Mouse (Mus musculus): Measurements from ENCODE around the gene Rbm42. TPM values are rescaled to one million over a fixed set of nuclear protein-coding genes. Genes with fewer than 3 reads are reported as not detected.
A peak's percentile ranks its signal among the peaks of the same experiment; 100 is the strongest.

Gene Rbm42
- polyA plus RNA-seq, 1 experiment from 2014 or later, result 145 TPM

DNA sequence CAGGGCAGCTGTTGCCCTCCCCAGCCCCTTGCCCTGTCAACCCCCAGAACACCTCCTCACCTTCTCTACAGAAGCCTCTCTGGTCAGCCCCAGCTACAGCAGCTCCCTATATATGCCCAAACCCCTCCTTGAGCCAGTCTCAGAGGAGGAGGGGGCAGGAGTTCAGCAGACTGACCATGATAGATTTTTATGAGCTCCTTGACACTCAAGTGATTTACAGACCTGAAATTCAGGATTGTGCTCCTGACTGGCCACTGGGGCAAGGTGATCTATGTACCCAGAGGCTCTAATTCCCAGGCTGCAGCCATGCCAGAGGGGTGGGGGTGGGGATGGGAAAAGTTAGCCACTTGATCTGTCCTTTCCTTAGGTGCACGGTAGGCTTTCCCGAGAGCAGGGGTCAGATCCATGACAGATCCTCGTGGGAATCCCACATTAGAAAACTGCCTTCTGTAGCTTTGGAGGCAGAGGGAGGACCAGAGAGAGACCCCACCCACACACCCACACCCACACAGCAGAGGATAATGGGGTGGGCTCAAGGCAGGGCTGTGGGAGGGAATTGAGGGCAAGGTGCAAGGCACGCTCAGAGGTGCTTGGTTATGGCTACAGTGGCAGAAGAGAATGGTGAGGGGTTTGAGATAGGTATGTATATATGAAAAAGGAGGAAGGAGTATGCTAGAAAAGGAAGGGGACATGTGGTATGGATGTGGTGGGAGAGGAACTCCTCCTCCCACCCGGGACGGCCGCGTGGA lies 37.3 kb downstream of the Rbm42 start, which contains the start of gene Upk1a:
Gene Upk1a (minus strand): TSS at position 194 of the 749 bp plus-strand sequence.
- H3K9me3 ChIP-seq (replicated peaks), result no peaks in the 10 kb centered on the region
- no peak for DNase-seq (ENCODE audit: low spot score)
- H3K27ac ChIP-seq (replicated peaks), result no peak within 1 kb of the TSS
- 0 out of 2 replicates have a peak, but pooled peaks cover 8% of the 10 kb centered on the region for H3K4me1 ChIP-seq
- 79% methylated on average over 8 of the region's 8 CpGs for WGBS
- no peaks in the 10 kb centered on the region for H3K27me3 ChIP-seq (ENCODE audit: low read depth, poor library complexity, severe bottlenecking)
- peaks cover 30% of the 10 kb centered on the region for H3K36me3 ChIP-seq
- no peak within 1 kb of the TSS for H3K4me3 ChIP-seq

DNA sequence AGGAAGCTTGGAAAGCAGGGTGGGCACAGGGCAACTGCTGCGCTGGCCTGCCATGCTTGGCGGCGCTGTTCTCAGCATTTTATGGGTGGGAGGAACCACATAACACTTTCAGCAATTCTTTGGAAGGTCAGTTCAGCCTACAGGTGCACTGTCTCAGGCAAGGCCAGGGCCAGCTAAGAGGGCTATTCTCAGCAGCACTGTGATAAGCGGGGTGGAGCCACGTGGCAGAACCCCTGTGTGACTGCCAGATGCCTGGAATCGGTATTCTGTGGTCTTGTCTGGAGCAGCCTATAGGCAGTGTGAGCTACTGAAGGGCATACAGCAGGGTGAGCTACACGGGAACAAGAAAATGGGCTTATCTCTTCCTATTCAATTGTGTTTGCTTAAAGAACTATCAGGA lies 40.1 kb downstream of the Rbm42 start:
- H3K4me1 ChIP-seq, result 0 out of 2 replicates have a peak, but pooled peaks cover 8% of the 10 kb centered on the region
- H3K27ac ChIP-seq (replicated peaks), result no peak overlapping the region
- WGBS, result 72% methylated on average over 7 of the region's 7 CpGs

DNA sequence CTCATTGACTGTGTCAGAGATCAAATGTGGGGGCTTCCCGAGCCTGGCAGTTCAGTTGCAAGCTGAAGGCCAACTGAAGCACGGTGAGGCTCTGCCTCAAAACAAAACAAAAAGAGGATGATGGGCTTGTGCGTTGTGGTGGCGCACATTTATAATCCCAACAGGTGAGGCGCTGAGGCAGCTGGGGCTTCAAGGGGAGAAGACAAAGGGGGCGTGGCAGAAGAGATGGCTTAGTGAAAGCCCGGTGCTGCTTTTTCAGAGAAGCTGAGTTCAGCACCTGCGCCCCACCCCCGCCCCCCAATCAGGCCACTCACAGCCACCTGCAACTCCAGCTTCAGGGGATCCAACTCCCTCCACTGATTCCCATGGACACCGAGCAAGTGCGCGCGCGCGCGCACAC lies 41.6 kb downstream of the Rbm42 start:
- no peak for DNase-seq (ENCODE audit: low spot score)
- no peaks in the 10 kb centered on the region for H3K36me3 ChIP-seq
- no peak overlapping the region for H3K4me3 ChIP-seq
- H3K9me3 ChIP-seq (replicated peaks), result no peaks in the 10 kb centered on the region
- H3K27ac ChIP-seq (replicated peaks), result no peak overlapping the region
- H3K27me3 ChIP-seq (ENCODE audit: low read depth, poor library complexity, severe bottlenecking), result no peaks in the 10 kb centered on the region
- 52% methylated on average over 14 of the region's 16 CpGs for WGBS
- 0 out of 2 replicates have a peak, but pooled peaks cover 8% of the 10 kb centered on the region for H3K4me1 ChIP-seq

More for the DNA sequence above, 40.1 kb downstream of the Rbm42 start:
- Histone ChIP-seq H3K9me3 (replicated peaks) (no peaks in the 10 kb centered on the region), H3K27me3 (ENCODE audit: low read depth, poor library complexity, severe bottlenecking) (no peaks in the 10 kb centered on the region), H3K4me3 (no peak overlapping the region), H3K36me3 (peaks cover 2% of the 10 kb centered on the region)
- DNase-seq (ENCODE audit: low spot score), result no peak

DNA sequence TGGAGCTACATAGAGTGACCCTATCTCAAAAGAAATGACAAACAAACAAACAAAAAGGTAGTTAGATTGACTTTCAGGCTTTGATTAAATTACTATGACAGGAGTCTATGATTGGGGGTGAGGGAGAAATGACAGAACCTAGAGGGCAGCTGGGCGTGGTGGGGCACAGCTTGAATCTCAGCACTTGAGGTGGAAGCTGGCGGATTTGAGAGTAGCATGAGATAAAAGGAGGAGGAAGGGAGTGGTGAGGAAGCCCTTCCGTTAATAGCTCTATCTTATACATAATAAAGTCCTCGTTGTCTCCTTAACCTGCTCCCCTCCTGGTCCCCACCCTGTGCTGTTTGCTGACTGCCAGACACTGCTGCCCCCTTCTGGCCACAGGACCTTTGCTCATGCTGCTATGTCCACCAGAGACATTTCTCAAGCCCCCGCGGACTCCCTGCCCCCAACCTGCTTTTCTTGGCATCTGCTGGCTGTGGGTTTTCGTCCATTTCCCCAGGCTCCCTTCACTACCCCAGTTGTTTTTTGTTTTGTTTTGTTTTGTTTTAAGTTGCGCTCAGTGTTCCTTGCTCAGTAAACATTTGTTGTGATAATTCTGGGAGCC lies 42.3 kb downstream of the Rbm42 start:
- no peaks in the 10 kb centered on the region for H3K9me3 ChIP-seq (replicated peaks)
- no peaks in the 10 kb centered on the region for H3K36me3 ChIP-seq
- H3K4me1 ChIP-seq, result 0 out of 2 replicates have a peak, but pooled peaks cover 8% of the 10 kb centered on the region
- WGBS, result 31% methylated on average over 8 of the region's 8 CpGs
- peak; percentile 69 for DNase-seq (ENCODE audit: low spot score)
- no peak overlapping the region for H3K27ac ChIP-seq (replicated peaks)
- H3K27me3 ChIP-seq (ENCODE audit: low read depth, poor library complexity, severe bottlenecking), result no peaks in the 10 kb centered on the region
- no peak overlapping the region for H3K4me3 ChIP-seq

DNA sequence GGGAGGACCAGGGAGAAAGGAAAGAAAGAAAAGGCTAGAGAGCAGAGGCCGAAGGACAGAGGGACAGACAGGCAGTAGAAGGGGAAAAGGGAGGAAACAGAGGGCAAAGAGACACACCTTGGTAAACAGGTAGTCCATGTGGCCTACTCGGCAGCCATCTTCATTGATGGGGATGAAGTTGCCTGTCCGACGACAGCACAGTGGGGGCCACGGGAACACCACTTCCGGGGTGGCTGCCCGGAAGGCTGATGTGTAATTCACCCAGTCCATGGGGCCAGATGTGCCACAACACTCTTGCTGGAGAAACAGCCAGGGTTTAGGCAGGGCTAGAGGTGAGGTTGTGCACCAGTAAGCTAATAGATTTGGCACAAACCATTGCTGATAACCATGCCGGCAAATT lies 45.2 kb downstream of the Rbm42 start:
- Histone ChIP-seq H3K27me3 (ENCODE audit: low read depth, poor library complexity, severe bottlenecking) (no peaks in the 10 kb centered on the region), H3K4me3 (no peak overlapping the region), H3K27ac (replicated peaks) (no peak overlapping the region), H3K9me3 (replicated peaks) (no peaks in the 10 kb centered on the region), H3K4me1 (peaks cover 11% of the 10 kb centered on the region), H3K36me3 (no peaks in the 10 kb centered on the region)
- WGBS, result 86% methylated on average over 8 of the region's 8 CpGs
- no peak for DNase-seq (ENCODE audit: low spot score)

DNA sequence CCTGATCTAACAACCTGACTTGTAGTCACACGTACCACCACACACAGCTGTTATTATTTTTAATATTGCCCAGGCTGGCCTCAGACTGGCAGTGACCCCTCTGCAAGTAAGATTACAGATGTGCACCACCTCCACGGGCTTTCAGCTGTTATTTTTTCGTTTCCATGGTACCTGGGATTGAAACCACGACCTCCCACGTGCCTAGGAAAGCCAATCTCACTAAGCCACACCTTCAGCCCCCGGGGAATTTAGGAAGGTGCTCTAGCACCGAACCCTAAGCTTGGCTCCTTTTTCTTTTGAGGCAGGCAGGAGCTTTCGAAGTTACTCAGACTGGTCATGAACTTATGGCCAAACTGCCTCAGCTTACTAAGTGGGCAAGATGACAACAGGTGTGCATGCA lies 45.7 kb downstream of the Rbm42 start:
- Histone ChIP-seq H3K36me3 (no peaks in the 10 kb centered on the region), H3K27me3 (ENCODE audit: low read depth, poor library complexity, severe bottlenecking) (no peaks in the 10 kb centered on the region), H3K4me3 (no peak overlapping the region), H3K27ac (replicated peaks) (no peak overlapping the region), H3K4me1 (peaks cover 17% of the 10 kb centered on the region), H3K9me3 (replicated peaks) (no peaks in the 10 kb centered on the region)
- DNase-seq (ENCODE audit: low spot score), result no peak
- 69% methylated on average over 8 of the region's 8 CpGs for WGBS

DNA sequence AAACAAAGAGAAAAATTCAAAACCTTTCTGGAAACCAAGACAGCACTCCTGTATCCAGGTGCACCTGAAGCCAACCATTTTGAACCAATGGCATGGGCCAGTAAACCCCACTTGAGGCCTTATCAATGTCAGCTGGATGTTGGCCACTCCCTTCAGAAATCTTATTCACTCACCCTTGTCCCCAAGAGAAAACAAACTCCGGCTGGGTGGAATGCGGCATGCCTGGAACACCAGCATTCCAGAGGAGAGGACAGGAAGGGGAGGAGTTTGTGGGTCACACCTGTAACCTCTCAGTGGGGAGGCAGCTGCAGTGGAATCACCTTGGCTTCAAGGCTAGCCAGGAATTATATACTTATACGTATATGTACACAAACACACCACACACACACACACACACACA lies 47.5 kb downstream of the Rbm42 start:
- H3K27me3 ChIP-seq (ENCODE audit: low read depth, poor library complexity, severe bottlenecking), result no peaks in the 10 kb centered on the region
- H3K27ac ChIP-seq (replicated peaks), result no peak overlapping the region
- no peaks in the 10 kb centered on the region for H3K9me3 ChIP-seq (replicated peaks)
- peaks cover 9% of the 10 kb centered on the region for H3K4me1 ChIP-seq
- no peak for DNase-seq (ENCODE audit: low spot score)
- WGBS, result 71% methylated on average over 3 of the region's 3 CpGs
- H3K36me3 ChIP-seq, result no peaks in the 10 kb centered on the region
- no peak overlapping the region for H3K4me3 ChIP-seq

DNA sequence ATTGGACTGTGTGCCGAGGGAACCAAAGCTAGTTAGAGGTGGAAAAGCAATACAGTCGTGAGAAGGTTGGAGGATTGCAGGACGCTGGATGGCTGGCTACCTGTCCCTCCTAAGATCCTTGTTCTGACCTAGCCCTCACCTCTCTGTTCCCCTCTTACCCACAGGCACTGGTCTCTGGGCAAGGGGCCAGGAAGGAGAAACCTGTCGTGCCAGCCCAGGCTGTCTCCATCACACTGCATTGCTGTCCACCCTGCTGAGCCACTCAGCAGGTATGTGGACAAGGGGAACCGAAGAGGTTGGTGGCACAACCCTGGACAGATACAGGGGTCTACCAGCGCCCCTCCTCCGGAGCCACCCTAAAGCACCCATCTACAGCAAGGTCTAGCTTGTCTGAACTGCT lies 49.5 kb downstream of the Rbm42 start:
- DNase-seq (ENCODE audit: low spot score), result no peak
- H3K27me3 ChIP-seq (ENCODE audit: low read depth, poor library complexity, severe bottlenecking), result no peaks in the 10 kb centered on the region
- no peak overlapping the region for H3K4me3 ChIP-seq
- H3K4me1 ChIP-seq, result peaks cover 9% of the 10 kb centered on the region
- no peak overlapping the region for H3K27ac ChIP-seq (replicated peaks)
- no peaks in the 10 kb centered on the region for H3K36me3 ChIP-seq
- whole genome bisulfite sequencing, result 81% methylated on average over 7 of the region's 7 CpGs
- no peaks in the 10 kb centered on the region for H3K9me3 ChIP-seq (replicated peaks)

DNA sequence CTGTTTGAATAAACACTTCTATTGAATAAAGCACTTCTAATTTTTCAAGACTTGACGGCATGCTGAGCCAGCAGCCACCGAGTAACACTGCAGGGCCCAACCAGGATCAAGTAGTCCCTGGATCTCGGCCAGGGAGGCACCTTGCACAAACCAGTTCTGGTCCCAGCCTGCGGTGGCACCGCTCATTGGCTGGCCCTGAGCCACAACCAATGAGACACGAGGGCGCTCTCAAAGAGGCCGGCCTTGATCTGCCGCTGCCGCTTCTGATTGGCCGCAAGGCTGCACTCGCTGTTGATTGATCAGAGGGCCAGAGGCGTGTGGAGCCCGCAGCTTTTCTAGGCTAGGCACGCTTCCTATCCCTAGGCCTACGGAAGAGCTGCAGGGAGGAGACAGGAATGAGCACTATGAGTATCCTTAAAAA lies 50.2 kb downstream of the Rbm42 start:
- no peaks in the 10 kb centered on the region for H3K9me3 ChIP-seq (replicated peaks)
- peaks cover 9% of the 10 kb centered on the region for H3K4me1 ChIP-seq
- H3K27me3 ChIP-seq (ENCODE audit: low read depth, poor library complexity, severe bottlenecking), result no peaks in the 10 kb centered on the region
- H3K36me3 ChIP-seq, result no peaks in the 10 kb centered on the region
- WGBS, result 2% methylated on average over 16 of the region's 16 CpGs
- DNase-seq (ENCODE audit: low spot score), result peak; percentile 85
- H3K4me3 ChIP-seq, result peak overlapping the region; percentile 26; the same call in 1 of the 2 replicates
- H3K27ac ChIP-seq (replicated peaks), result no peak overlapping the region

DNA sequence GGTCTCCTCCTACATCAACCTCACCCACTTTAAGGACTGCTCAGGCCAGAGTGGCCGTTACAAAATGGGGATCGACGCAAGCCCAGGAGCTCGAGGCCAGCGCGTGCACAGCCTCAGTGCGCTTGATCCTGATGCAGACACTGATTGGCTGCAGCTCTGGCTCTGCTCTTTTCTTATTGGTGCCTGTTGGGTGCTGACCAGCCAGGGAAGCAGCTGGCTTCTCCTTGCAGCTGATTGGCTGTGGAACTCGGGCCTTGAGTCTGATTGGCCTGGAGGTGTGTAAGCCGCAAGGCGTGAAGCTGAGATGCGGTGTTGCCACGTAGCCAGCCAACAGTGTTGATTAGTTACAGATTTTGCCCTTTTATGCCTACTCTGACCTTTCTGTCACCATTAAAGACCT lies 51.3 kb downstream of the Rbm42 start, which contains the start of gene Zbtb32:
Gene Zbtb32 (minus strand): TSS at position 124 of the 400 bp plus-strand sequence.
- H3K9me3 ChIP-seq (replicated peaks), result no peaks in the 10 kb centered on the region
- 92% methylated on average over 12 of the region's 12 CpGs for WGBS
- H3K4me1 ChIP-seq, result peaks cover 9% of the 10 kb centered on the region
- no peak for DNase-seq (ENCODE audit: low spot score)
- no peaks in the 10 kb centered on the region for H3K27me3 ChIP-seq (ENCODE audit: low read depth, poor library complexity, severe bottlenecking)
- H3K4me3 ChIP-seq, result peak within 1 kb of the TSS; percentile 26; the same call in 1 of the 2 replicates
- no peak within 1 kb of the TSS for H3K27ac ChIP-seq (replicated peaks)
- H3K36me3 ChIP-seq, result no peaks in the 10 kb centered on the region

DNA sequence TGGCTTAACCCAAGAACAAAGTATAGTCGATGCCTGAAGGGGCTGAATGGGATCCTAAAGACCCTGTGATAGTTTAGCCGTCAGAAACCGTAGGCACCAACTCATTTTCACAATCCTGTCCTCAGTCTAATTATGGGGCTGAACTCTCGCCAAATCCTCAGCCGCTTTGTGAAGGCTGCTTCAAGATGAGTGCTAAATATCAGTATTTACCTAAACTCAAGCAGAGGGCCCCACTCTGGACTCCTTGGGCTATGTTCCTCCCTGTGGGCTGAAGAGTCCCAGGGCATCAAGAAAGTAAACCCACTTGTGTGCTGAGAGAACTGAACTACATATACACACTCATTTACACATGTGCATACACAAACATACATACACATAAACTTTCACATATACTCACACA lies 53.3 kb downstream of the Rbm42 start:
- DNase-seq (ENCODE audit: low spot score), result no peak
- no peak overlapping the region for H3K27ac ChIP-seq (replicated peaks)

DNA sequence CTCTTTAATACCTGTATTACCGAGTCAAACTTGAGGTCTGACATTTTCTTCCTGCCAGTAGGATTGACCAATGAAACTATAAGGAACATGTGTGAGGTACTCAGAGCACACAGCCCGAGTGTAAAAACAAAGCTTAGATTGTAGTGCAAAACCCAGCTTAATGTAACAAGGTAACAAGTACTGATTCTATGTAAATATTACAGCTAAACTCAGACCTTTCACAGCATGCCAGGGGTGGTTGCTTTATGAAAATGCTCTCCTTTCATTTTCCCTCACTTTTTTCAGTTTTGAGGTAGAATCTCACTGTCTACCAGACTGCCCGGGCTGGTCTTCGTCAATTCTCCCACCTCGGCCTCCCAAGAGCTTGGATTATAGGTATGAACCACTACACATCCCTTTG lies 54.0 kb downstream of the Rbm42 start:
- Histone ChIP-seq H3K9me3 (replicated peaks) (no peaks in the 10 kb centered on the region), H3K27ac (replicated peaks) (no peak overlapping the region), H3K36me3 (no peaks in the 10 kb centered on the region), H3K4me1 (peaks cover 17% of the 10 kb centered on the region), H3K4me3 (no peak overlapping the region), H3K27me3 (ENCODE audit: low read depth, poor library complexity, severe bottlenecking) (no peaks in the 10 kb centered on the region)
- no peak for DNase-seq (ENCODE audit: low spot score)
- WGBS, result 85% methylated on average over 5 of the region's 5 CpGs

More for the DNA sequence above, 53.3 kb downstream of the Rbm42 start:
- H3K36me3 ChIP-seq, result no peaks in the 10 kb centered on the region
- H3K4me1 ChIP-seq, result peaks cover 12% of the 10 kb centered on the region
- no peaks in the 10 kb centered on the region for H3K9me3 ChIP-seq (replicated peaks)
- no peak overlapping the region for H3K4me3 ChIP-seq
- WGBS, result 80% methylated on average over 5 of the region's 5 CpGs
- no peaks in the 10 kb centered on the region for H3K27me3 ChIP-seq (ENCODE audit: low read depth, poor library complexity, severe bottlenecking)

DNA sequence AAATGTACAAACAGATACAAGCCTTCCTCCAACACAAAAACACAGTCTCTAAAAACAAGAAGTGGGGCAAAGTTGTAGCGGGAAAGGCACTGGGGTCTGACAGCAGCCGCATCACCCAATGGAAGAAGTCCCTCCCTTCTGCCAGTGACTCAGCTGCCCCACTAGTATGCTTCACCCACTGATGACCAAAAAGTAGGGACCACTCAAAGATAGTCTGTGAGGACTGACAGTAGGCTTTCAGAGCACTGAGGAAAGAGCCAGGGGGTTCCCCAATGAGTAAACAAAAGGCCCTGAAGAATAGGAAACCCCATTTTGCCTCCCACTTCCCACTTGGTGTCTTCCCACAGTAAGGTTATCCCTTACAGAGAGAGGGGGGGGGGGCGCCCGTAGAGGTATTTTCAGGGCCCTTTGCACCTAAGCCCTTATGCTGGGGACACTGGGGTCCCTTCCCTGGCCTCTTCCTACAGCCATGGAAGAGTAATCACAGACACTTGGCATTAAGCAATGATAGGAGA lies 55.5 kb downstream of the Rbm42 start:
- H3K4me1 ChIP-seq, result peaks cover 17% of the 10 kb centered on the region
- no peaks in the 10 kb centered on the region for H3K27me3 ChIP-seq (ENCODE audit: low read depth, poor library complexity, severe bottlenecking)
- no peaks in the 10 kb centered on the region for H3K9me3 ChIP-seq (replicated peaks)
- WGBS, result 64% methylated on average over 4 of the region's 4 CpGs
- H3K4me3 ChIP-seq, result no peak overlapping the region
- H3K36me3 ChIP-seq, result no peaks in the 10 kb centered on the region
- no peak overlapping the region for H3K27ac ChIP-seq (replicated peaks)
- no peak for DNase-seq (ENCODE audit: low spot score)

Data from midbrain, embryonic 10.5 days (tissue).